Mouse (Mus musculus) neural tube, embryonic 13.5 days (tissue): ENCODE measurements at regions not wholly inside any gene's neighbourhood (a gene's known extent, or its start where the extent isn't known, plus 50 kb on each side); places are given as distances from the start of the nearest gene placed in this dataset.

Source experiments
- ATAC-seq: fragments of 200-750 bp; cut with Nextera tagmentation; 2 replicates; pipeline ENCODE4 v1.8.0; 2017; ENCODE audit warnings: low read depth, mild to moderate bottlenecking, moderate TSS enrichment, moderate library complexity
- H3K27ac ChIP-seq: fragments of 300-500 bp; sonication (generic); replicated peaks from 2 replicates; pipeline ENCODE4 v1.5.1; 2015; ENCODE audit warnings: moderate library complexity, mild to moderate bottlenecking, inconsistent platforms
- H3K27me3 ChIP-seq: fragments of 300-500 bp; sonication (generic); 2 replicates; pipeline ENCODE4 v1.6.1; 2015; ENCODE audit warnings: mild to moderate bottlenecking, inconsistent platforms
- H3K36me3 ChIP-seq: fragments of 300-500 bp; sonication (generic); 2 replicates; pipeline ENCODE4 v1.6.1; 2015; ENCODE audit warnings: mild to moderate bottlenecking, inconsistent platforms
- H3K4me1 ChIP-seq: fragments of 300-500 bp; sonication (generic); replicated peaks from 2 replicates; pipeline ENCODE4 v1.6.1; 2015; ENCODE audit warnings: inconsistent platforms
- H3K4me2 ChIP-seq: fragments of 300-500 bp; sonication (generic); 2 replicates; pipeline ENCODE4 v1.6.1; 2015; ENCODE audit warnings: inconsistent platforms, mild to moderate bottlenecking, moderate library complexity
- H3K4me3 ChIP-seq: fragments of 300-500 bp; sonication (generic); 2 replicates; pipeline ENCODE4 v1.5.1; 2015; ENCODE audit warnings: mild to moderate bottlenecking, inconsistent platforms
- H3K9ac ChIP-seq: fragments of 300-500 bp; sonication (generic); 2 replicates; pipeline ENCODE4 v1.6.1; 2015; ENCODE audit warnings: moderate library complexity, mild to moderate bottlenecking, inconsistent platforms
- H3K9me3 ChIP-seq: fragments of 300-500 bp; sonication (generic); 2 replicates; pipeline ENCODE4 v1.6.1; 2016; ENCODE audit warnings: inconsistent platforms
- WGBS: fragments of 180-500 bp; shearing (Covaris S2); methylation state at CpG from one replicate; pipeline ENCODE4 v1.1.7; 2015; 5-methylcytosine and 5-hydroxymethylcytosine counted together

DNA sequence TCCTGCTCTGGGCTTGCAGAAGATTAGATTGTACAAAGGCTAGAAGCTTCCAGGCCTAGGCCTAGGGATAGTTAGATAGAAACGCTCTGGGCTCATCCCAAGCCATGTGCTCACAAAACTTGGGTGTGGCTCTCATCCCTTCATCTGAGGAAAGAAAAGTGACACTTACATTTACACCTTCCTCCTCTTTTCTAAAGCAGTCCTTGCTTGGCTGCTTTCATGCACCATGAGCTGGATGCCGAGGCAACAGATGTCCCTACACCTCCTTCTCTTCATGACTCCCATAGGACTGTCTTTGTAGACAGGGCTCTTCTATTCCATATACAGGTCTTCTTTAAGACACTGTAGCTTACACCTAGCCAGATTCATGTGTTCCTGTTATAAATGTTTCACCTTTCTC, 238.3 kb downstream of the Spry2 start:
- no peak for ATAC-seq
- no peaks in the 10 kb centered on the region for H3K36me3 ChIP-seq
- H3K4me3 ChIP-seq, result no peak overlapping the region
- no peak overlapping the region for H3K9ac ChIP-seq
- H3K27ac ChIP-seq, result no peak overlapping the region
- H3K4me2 ChIP-seq, result no peak overlapping the region
- WGBS, result 93% methylated on average over 2 of the region's 2 CpGs
- H3K9me3 ChIP-seq, result no peaks in the 10 kb centered on the region
- no peaks in the 10 kb centered on the region for H3K27me3 ChIP-seq
- no peaks in the 10 kb centered on the region for H3K4me1 ChIP-seq

DNA sequence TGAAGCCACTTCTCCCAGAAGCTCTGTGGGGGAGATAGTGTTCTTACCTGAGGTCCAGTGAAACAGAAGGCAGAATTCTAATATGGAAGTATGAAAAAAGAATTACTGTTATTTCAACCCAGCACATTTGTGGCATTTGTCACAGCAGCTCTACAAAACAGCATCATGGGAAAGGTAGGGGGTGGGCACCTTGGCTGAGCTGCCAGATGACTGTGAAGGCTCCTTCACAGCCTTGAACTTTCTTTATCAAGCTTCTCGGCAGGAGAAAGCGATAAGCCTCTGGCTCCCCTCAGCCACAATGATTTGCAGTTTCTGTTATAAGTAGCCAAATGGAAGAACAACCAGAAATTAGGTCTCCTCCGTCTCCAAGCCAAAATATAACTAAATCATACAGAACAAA, 249.5 kb downstream of the Spry2 start:
- Histone ChIP-seq H3K27ac (no peak overlapping the region), H3K4me3 (no peak overlapping the region), H3K9ac (no peak overlapping the region), H3K9me3 (no peaks in the 10 kb centered on the region), H3K4me1 (no peaks in the 10 kb centered on the region), H3K36me3 (no peaks in the 10 kb centered on the region), H3K4me2 (no peak overlapping the region), H3K27me3 (no peaks in the 10 kb centered on the region)
- ATAC-seq, result no peak
- WGBS, result 86% methylated on average over 3 of the region's 3 CpGs

DNA sequence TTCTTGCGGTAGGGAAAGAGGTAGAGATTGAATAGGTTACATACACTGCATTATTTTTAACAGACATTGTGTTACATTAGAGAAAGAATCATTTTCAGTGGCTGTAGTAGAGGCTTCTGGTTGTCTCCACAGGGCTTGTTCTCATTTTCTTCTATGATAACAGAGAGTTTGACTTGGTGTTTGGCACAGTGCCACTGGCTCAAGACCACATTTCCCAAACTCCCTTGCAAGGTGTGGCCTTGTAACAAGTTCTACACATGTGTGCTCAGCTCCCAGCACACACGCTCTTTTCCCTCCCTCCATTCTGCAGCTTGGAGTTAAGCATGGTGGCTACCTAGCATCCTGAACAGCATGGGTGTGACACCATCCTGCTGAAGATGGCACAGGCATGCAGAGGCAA, 252.2 kb downstream of the Spry2 start:
- no peak overlapping the region for H3K4me2 ChIP-seq
- H3K4me3 ChIP-seq, result no peak overlapping the region
- H3K9ac ChIP-seq, result no peak overlapping the region
- no peak overlapping the region for H3K27ac ChIP-seq
- H3K36me3 ChIP-seq, result no peaks in the 10 kb centered on the region
- H3K4me1 ChIP-seq, result no peaks in the 10 kb centered on the region
- 91% methylated on average over 2 of the region's 2 CpGs for WGBS
- no peaks in the 10 kb centered on the region for H3K27me3 ChIP-seq
- ATAC-seq, result no peak
- no peaks in the 10 kb centered on the region for H3K9me3 ChIP-seq

DNA sequence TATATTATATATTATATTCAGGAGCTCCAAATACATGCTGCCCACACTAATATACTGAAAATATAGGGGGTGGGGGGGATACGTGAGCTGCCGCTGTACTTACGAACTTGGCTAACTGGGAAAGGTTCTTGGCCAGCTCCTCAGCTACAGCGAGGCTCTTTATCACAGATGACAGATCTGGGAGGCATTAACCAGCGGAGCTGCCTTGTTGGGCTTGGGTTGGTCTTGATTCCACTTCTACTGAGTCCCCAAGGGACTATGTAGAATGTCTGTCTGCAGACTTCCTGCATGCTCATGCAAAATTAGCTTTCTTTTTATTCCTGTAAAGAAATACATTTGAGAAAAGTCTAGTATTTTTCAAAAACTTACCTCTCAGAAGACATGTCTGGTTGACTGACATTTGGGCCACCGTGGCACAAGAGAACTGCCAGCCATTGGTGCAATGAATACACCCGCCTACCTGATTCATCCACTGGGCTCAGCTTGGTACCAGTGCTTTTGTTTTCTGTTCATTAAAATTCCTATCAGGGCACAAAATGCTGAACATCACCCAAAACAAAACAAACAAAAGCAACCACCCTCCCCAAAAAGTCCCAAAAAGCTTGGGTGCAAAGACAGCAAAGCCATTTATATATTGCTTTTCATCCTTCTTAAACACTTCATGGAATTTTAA, 253.2 kb downstream of the Spry2 start:
- ATAC-seq, result no peak
- no peaks in the 10 kb centered on the region for H3K27me3 ChIP-seq
- H3K36me3 ChIP-seq, result no peaks in the 10 kb centered on the region
- no peak overlapping the region for H3K4me3 ChIP-seq
- H3K9ac ChIP-seq, result no peak overlapping the region
- no peak overlapping the region for H3K4me2 ChIP-seq
- WGBS, result 77% methylated on average over 7 of the region's 7 CpGs
- no peaks in the 10 kb centered on the region for H3K9me3 ChIP-seq
- no peaks in the 10 kb centered on the region for H3K4me1 ChIP-seq
- H3K27ac ChIP-seq, result no peak overlapping the region

DNA sequence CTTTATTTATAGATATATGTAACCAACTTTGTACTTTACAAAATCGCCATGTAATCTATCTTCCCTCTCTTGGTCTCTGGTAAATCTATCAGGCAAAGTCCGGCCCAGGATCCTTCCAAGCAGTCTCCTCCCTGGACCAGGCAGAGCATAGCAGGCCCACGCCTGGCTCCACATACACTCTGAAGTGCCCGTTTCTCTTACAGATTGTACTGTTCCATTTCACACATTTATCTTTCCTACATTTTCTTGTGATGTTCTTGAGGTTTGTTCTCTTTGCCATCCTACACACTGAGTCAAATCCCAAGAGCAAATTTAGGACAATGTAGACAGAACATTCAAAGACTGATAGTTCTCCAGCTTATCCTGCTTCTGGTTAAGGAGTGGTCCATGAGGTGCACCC, 264.3 kb downstream of the Spry2 start:
- H3K9me3 ChIP-seq, result no peaks in the 10 kb centered on the region
- ATAC-seq, result no peak
- H3K27me3 ChIP-seq, result no peaks in the 10 kb centered on the region
- H3K4me2 ChIP-seq, result no peak overlapping the region
- no peak overlapping the region for H3K9ac ChIP-seq
- H3K36me3 ChIP-seq, result no peaks in the 10 kb centered on the region
- peaks cover 15% of the 10 kb centered on the region for H3K4me1 ChIP-seq
- H3K27ac ChIP-seq, result peak overlapping the region; percentile 50
- H3K4me3 ChIP-seq, result no peak overlapping the region
- 90% methylated on average over 4 of the region's 4 CpGs for WGBS

DNA sequence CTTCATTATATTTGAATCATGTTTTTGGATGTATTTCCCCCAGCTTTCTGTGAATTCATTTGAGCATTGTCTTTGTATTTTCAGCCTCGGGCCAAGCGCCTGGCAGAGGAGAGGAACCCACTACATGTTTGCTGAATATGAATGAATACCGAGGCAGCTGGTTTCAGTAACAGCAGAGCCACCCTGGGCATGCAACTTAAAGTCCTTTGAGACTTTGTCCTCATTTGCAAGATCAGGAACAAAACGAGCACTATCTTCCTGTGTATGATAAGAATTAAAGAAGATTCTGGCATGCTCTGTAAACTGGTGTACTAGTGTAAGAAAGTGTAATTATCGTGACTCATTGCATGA, 265.0 kb downstream of the Spry2 start:
- Histone ChIP-seq H3K4me1 (peaks cover 15% of the 10 kb centered on the region), H3K4me3 (no peak overlapping the region), H3K36me3 (no peaks in the 10 kb centered on the region), H3K27me3 (no peaks in the 10 kb centered on the region), H3K9ac (no peak overlapping the region), H3K27ac (peak overlapping the region; percentile 50), H3K9me3 (no peaks in the 10 kb centered on the region), H3K4me2 (0 out of 2 replicates have a peak overlapping the region, but pooled peaks have one; percentile 40)
- WGBS, result 51% methylated on average over 5 of the region's 5 CpGs
- ATAC-seq, result peak; percentile 65; the same call in 1 of the 2 replicates

DNA sequence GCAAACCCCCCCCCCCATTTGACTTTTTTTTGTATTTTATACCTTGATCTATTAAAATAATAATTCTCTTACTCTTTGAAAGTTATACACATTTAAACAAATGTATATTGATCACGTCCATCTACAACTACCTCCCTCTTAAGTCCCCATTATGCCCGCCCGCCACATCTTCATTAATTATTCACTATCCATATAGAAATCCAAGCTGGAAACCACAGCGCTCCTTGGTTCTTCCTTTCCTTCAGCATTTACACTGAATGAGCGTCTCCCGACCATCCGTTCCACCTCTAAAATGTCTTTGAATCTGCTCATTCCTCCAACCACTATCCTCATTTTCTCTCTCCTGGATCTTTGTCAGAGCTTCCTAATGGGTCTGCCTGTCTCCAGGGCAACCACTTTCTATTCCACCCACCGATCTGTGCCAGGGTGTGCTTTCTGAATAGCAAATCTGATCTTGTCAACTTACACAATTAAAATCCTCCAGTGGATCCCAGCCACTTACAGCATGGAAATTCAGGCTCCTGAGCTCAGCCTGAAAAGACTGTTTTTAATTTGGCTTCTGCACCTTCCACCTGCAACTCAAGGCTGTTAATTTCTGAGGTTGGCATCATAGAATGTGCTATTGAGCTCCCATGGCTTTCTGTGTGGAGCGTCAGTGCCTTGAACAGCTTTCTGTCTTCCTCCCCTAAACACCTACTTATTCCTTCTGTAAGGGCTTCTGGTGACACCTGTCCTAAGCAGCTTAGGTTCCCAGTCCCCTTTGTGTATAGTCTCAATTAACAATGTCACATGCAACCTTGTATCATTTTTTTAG, 265.5 kb downstream of the Spry2 start:
- Histone ChIP-seq H3K36me3 (no peaks in the 10 kb centered on the region), H3K4me1 (peaks cover 15% of the 10 kb centered on the region), H3K27ac (peak overlapping the region; percentile 50), H3K4me3 (no peak overlapping the region), H3K9ac (no peak overlapping the region), H3K4me2 (peak overlapping the region; percentile 40), H3K9me3 (no peaks in the 10 kb centered on the region), H3K27me3 (no peaks in the 10 kb centered on the region)
- WGBS, result 31% methylated on average over 9 of the region's 9 CpGs
- ATAC-seq, result peak; percentile 89

DNA sequence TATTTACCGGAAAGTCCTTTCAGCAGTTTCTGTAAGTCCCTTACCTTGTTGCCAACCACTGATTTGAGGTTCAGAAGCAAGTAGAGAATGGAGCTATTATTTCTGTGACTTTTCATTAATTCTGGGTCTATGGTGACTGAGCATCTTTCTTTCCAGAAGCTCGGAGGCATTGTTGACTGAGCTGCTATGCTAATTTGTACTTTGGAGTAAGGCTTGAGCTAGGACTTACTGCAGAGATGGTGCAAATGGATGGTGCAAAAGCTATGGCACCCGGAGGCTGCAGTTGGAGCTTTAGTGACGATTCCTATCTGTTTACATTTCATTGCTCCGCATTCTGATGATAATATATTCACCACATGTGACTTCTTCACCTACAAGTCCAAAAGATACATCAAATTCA, 266.2 kb downstream of the Spry2 start:
- peak overlapping the region; percentile 49; the same call in 1 of the 2 replicates for H3K27ac ChIP-seq
- ATAC-seq, result 0 out of 2 replicates have a peak, but pooled peaks have one; percentile 24
- H3K4me1 ChIP-seq, result peaks cover 15% of the 10 kb centered on the region
- 63% methylated on average over 5 of the region's 5 CpGs for WGBS
- no peak overlapping the region for H3K9ac ChIP-seq
- H3K4me2 ChIP-seq, result no peak overlapping the region
- H3K27me3 ChIP-seq, result no peaks in the 10 kb centered on the region
- H3K9me3 ChIP-seq, result no peaks in the 10 kb centered on the region
- H3K36me3 ChIP-seq, result no peaks in the 10 kb centered on the region
- no peak overlapping the region for H3K4me3 ChIP-seq

DNA sequence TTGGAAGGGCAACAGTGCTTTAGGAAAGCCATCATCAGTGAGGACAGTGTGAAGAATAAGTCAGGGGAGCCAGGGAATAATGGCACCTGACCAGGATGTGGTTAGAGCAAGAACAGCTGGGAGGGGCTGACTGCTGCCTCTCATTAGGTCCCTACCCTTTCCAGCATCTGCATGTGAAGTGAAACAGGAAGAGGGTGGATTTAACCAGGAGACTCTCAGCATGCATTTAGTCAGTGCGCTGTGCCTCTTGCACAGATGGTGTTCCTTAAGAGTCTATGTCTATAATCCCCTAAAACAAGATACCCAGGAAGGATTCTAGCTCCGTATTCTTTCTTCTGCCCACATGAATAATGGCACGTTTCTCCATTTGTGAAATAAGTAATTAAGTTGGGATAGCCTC, 267.9 kb downstream of the Spry2 start:
- Histone ChIP-seq H3K4me3 (no peak overlapping the region), H3K4me1 (peaks cover 15% of the 10 kb centered on the region), H3K27ac (no peak overlapping the region), H3K9me3 (no peaks in the 10 kb centered on the region), H3K36me3 (no peaks in the 10 kb centered on the region), H3K4me2 (no peak overlapping the region), H3K9ac (no peak overlapping the region), H3K27me3 (no peaks in the 10 kb centered on the region)
- ATAC-seq, result no peak
- 69% methylated on average over 3 of the region's 3 CpGs for WGBS

DNA sequence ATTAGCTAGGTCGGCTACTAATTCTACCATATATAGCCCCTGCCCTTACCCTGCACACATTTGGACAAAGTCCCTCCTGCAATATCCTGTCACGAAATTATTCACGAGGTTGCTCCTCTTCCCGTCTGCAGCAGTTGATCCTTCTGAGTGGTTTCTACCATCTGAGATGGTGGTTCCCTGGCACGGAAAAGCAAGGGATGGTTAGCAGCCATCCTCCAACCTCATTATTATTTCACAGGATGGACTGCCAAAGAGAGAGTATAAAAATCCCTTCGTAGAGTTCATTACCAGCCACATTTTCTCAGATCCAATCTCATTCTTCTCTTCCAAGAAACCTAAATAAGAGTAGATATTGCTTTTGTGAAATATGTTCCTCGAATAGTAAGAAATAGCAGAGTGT, 272.2 kb downstream of the Spry2 start:
- ATAC-seq, result no peak
- Histone ChIP-seq H3K4me2 (no peak overlapping the region), H3K36me3 (no peaks in the 10 kb centered on the region), H3K9me3 (no peaks in the 10 kb centered on the region), H3K4me1 (no peaks in the 10 kb centered on the region; the same call in 1 of the 2 replicates), H3K27ac (no peak overlapping the region), H3K4me3 (no peak overlapping the region), H3K27me3 (no peaks in the 10 kb centered on the region), H3K9ac (no peak overlapping the region)
- WGBS, result 86% methylated on average over 7 of the region's 7 CpGs

DNA sequence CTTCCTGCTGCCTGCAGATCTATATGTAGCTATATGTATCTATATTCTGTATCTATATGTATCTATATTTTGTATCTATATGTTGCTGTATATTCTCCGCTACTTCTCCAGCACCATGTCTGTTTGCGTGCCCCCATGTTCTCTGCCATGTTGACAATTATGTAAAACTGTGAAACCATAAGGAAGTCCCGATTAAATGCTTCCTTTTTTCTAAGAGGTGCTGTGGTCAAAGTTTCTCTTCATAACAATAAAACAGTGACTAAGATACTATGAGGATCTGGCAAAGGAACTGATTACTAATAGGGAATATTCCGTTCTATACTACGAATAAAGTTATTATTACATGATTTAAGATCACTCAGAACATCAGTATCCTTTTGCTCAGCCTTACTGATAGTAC, 274.5 kb downstream of the Spry2 start:
- Histone ChIP-seq H3K27me3 (no peaks in the 10 kb centered on the region), H3K36me3 (no peaks in the 10 kb centered on the region), H3K4me2 (no peak overlapping the region), H3K4me1 (no peaks in the 10 kb centered on the region), H3K27ac (no peak overlapping the region), H3K9me3 (no peaks in the 10 kb centered on the region), H3K4me3 (no peak overlapping the region), H3K9ac (no peak overlapping the region)
- no peak for ATAC-seq
- 93% methylated on average over 5 of the region's 5 CpGs for WGBS

DNA sequence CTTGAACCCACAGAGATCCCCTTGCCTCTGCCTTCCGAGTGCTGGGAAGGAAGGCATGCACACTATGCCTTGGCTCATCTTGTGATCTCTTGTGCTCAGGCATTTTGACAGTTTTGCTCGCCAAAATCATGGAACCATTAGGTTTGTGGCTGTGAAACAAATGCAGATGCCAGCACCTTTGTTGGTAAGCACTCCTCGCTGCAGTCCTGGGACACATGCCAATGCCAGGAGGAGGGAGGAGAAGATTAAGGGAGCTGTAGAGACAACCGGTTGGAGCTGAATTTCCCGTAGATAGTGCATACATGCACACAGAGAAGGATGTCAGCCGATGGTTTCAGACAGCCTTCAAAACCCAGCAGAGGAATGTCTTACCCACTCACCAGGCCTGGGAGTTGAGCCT, 275.5 kb downstream of the Spry2 start:
- Histone ChIP-seq H3K27ac (no peak overlapping the region), H3K9ac (no peak overlapping the region), H3K4me2 (no peak overlapping the region), H3K4me3 (no peak overlapping the region), H3K36me3 (no peaks in the 10 kb centered on the region), H3K27me3 (no peaks in the 10 kb centered on the region), H3K4me1 (no peaks in the 10 kb centered on the region), H3K9me3 (no peaks in the 10 kb centered on the region)
- 66% methylated on average over 6 of the region's 6 CpGs for WGBS
- no peak for ATAC-seq

DNA sequence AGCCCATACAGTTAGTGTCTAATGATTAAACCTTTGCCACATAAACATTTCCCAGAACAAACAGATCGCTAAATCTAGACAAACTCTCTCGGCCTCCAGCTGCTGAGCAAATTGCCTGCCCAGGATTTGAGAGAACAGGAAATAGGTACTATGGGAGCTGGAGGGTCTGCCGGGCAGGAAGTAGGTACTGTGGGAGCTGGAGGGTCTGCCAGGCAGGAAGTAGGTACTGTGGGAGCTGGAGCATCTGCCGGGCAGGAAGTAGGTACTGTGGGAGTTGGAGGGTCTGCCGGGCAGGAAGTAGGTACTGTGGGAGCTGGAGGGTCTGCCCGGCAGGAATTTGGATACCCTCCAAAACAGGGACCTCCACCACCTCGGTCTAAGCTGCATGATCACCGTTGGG, 277.2 kb downstream of the Spry2 start:
- Histone ChIP-seq H3K4me3 (no peak overlapping the region), H3K4me2 (no peak overlapping the region), H3K9me3 (no peaks in the 10 kb centered on the region), H3K27ac (no peak overlapping the region), H3K36me3 (no peaks in the 10 kb centered on the region), H3K9ac (no peak overlapping the region), H3K4me1 (no peaks in the 10 kb centered on the region), H3K27me3 (no peaks in the 10 kb centered on the region)
- no peak for ATAC-seq
- WGBS, result 85% methylated on average over 8 of the region's 8 CpGs
